Mouse (Mus musculus): Measurements from ENCODE around the gene Cadps2. TPM values are rescaled to one million over a fixed set of nuclear protein-coding genes. Genes with fewer than 3 reads are reported as not detected.

Gene Cadps2
- polyA plus RNA-seq, 1 experiment from 2014 or later: 6.2 TPM

DNA sequence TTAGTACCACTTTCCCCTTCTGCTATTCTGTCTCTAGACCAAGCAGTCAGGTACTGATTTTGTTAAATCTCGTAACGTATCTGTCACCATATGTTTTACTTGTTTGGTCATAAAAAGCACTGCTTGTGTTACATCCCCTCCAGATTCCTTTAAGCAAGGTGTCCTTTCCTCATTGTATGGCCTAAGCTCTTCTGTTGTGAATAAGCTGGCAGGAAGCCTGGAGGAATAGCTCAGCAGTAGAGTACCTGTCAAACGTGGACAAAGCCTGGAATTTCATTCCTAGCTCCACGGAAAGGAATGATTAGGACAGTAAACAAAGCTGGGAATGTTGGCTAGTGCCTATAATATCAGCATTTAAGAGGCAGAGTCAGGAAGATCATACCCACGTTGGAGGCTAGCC lies 340.6 kb downstream of the Cadps2 start:
- 51% methylated on average over 5 of the region's 5 CpGs for WGBS
- H3K4me1 ChIP-seq (ENCODE audit: insufficient read depth, low read length): no peaks in the 10 kb centered on the region
- no peak overlapping the region for H3K27ac ChIP-seq (ENCODE audit: low read length)
- no peaks in the 10 kb centered on the region for H3K9me3 ChIP-seq (ENCODE audit: low read length)
- no peak overlapping the region for H3K4me3 ChIP-seq (ENCODE audit: low read length)
- no peak overlapping the region for H3K9ac ChIP-seq (replicated peaks; ENCODE audit: low read length)
- no peak for ATAC-seq (ENCODE audit: low FRiP score, low TSS enrichment)
- no peak overlapping the region for H3K4me2 ChIP-seq (replicated peaks; ENCODE audit: low read depth, low read length)
- no peaks in the 10 kb centered on the region for H3K27me3 ChIP-seq (ENCODE audit: insufficient read depth, low read length)
- no peaks in the 10 kb centered on the region for H3K36me3 ChIP-seq (ENCODE audit: insufficient read depth, low read length)

DNA sequence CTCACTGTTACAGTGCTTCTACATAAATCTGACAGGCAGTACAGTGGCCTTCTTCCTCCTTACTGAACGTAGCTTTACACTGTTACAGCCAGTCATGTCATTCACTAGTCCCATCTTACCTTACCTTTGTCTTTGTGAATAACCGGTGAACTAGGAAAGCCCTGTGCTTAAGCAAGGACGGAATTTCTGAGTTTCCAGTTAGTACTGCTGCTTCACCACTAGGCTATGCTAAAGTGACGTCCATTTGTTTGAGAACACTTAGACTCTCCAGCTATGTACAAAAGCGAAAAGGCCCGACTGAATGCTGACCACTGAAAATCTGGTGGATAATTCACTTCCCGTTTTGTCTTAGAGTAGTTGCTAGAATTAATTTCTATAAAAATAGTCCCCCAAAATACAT lies 347.4 kb downstream of the Cadps2 start:
- Histone ChIP-seq H3K9ac (replicated peaks; ENCODE audit: low read length) (no peak overlapping the region), H3K36me3 (ENCODE audit: insufficient read depth, low read length) (no peaks in the 10 kb centered on the region), H3K4me2 (replicated peaks; ENCODE audit: low read depth, low read length) (no peak overlapping the region), H3K4me3 (ENCODE audit: low read length) (no peak overlapping the region), H3K9me3 (ENCODE audit: low read length) (no peaks in the 10 kb centered on the region), H3K27me3 (ENCODE audit: insufficient read depth, low read length) (no peaks in the 10 kb centered on the region), H3K4me1 (ENCODE audit: insufficient read depth, low read length) (no peaks in the 10 kb centered on the region), H3K27ac (ENCODE audit: low read length) (no peak overlapping the region)
- WGBS: 34% methylated on average over 7 of the region's 7 CpGs
- ATAC-seq (ENCODE audit: low FRiP score, low TSS enrichment): peak; percentile 71; the same call in 1 of the 2 replicates

DNA sequence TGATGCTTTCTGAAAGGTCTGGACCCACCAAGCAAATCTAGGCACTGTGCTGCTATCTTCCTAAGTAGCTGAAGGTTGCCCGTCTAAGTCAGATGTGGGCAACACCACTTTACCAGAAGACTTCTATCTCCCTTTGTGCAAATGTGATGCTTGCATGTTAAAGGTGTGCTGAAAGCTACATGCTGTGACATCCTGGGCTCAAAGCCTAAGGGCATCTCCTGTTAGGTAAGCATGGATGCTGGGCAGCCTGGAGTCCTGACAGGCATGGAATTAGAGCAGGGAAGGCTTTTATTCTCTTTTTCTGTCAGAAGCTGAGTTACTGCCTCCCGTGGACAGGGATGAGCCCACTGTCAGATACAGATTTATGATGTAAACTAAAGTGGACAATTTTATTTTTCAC lies 348.8 kb downstream of the Cadps2 start:
- H3K27me3 ChIP-seq (ENCODE audit: insufficient read depth, low read length): no peaks in the 10 kb centered on the region
- no peak for ATAC-seq (ENCODE audit: low FRiP score, low TSS enrichment)
- H3K9ac ChIP-seq (replicated peaks; ENCODE audit: low read length): no peak overlapping the region
- no peaks in the 10 kb centered on the region for H3K36me3 ChIP-seq (ENCODE audit: insufficient read depth, low read length)
- H3K4me2 ChIP-seq (replicated peaks; ENCODE audit: low read depth, low read length): no peak overlapping the region
- H3K4me1 ChIP-seq (ENCODE audit: insufficient read depth, low read length): no peaks in the 10 kb centered on the region
- H3K4me3 ChIP-seq (ENCODE audit: low read length): no peak overlapping the region
- WGBS: 68% methylated on average over 2 of the region's 2 CpGs
- no peak overlapping the region for H3K27ac ChIP-seq (ENCODE audit: low read length)
- H3K9me3 ChIP-seq (ENCODE audit: low read length): no peaks in the 10 kb centered on the region

DNA sequence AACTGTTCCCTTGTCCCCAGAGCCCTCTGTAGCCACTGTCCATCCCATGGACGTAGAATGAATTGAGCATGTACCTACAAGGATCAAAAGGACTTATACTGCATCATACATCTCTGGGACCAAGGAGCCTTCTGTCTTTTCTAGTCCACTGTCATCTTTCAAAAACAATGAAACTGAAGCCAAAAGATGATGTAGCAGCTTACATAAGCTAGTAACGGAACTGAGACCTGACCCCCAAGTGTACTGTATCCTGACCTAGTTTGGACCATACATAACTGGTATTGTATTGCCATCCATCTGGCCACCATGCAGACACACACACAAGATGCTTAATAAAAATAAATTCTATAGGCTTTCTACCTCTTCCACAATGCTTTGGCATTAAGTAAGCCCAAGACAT lies 350.2 kb downstream of the Cadps2 start:
- Histone ChIP-seq H3K4me2 (replicated peaks; ENCODE audit: low read depth, low read length) (no peak overlapping the region), H3K36me3 (ENCODE audit: insufficient read depth, low read length) (no peaks in the 10 kb centered on the region), H3K9ac (replicated peaks; ENCODE audit: low read length) (no peak overlapping the region), H3K27ac (ENCODE audit: low read length) (no peak overlapping the region), H3K4me1 (ENCODE audit: insufficient read depth, low read length) (no peaks in the 10 kb centered on the region), H3K4me3 (ENCODE audit: low read length) (no peak overlapping the region), H3K27me3 (ENCODE audit: insufficient read depth, low read length) (no peaks in the 10 kb centered on the region), H3K9me3 (ENCODE audit: low read length) (no peaks in the 10 kb centered on the region)
- ATAC-seq (ENCODE audit: low FRiP score, low TSS enrichment): no peak
- 78% methylated on average over 2 of the region's 2 CpGs for whole genome bisulfite sequencing

DNA sequence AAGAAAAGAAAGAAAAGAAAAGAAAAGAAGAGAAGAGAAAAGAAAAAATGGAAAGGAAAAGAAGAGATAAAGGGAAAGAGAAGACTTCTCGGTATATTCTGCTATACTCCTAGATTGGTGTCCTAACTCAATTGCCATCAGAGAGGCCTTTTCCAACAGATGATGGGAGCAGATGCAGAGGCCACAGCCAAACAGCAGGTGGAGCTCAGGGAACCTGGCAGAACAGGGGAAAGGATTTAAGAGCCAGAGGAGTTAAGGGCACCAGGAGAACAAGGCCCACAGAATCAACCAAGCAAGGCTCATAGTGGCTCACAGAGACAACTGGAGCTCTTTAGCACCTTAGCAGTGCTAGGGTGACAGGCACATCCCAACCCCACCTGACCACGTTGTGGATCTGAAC lies 366.5 kb downstream of the Cadps2 start:
- H3K9me3 ChIP-seq (ENCODE audit: low read length): no peaks in the 10 kb centered on the region
- H3K27me3 ChIP-seq (ENCODE audit: insufficient read depth, low read length): no peaks in the 10 kb centered on the region
- no peaks in the 10 kb centered on the region for H3K4me1 ChIP-seq (ENCODE audit: insufficient read depth, low read length)
- no peak overlapping the region for H3K4me2 ChIP-seq (replicated peaks; ENCODE audit: low read depth, low read length)
- ATAC-seq (ENCODE audit: low FRiP score, low TSS enrichment): no peak
- H3K27ac ChIP-seq (ENCODE audit: low read length): no peak overlapping the region
- WGBS: 58% methylated on average over 2 of the region's 2 CpGs
- no peak overlapping the region for H3K9ac ChIP-seq (replicated peaks; ENCODE audit: low read length)
- H3K36me3 ChIP-seq (ENCODE audit: insufficient read depth, low read length): no peaks in the 10 kb centered on the region
- H3K4me3 ChIP-seq (ENCODE audit: low read length): no peak overlapping the region

DNA sequence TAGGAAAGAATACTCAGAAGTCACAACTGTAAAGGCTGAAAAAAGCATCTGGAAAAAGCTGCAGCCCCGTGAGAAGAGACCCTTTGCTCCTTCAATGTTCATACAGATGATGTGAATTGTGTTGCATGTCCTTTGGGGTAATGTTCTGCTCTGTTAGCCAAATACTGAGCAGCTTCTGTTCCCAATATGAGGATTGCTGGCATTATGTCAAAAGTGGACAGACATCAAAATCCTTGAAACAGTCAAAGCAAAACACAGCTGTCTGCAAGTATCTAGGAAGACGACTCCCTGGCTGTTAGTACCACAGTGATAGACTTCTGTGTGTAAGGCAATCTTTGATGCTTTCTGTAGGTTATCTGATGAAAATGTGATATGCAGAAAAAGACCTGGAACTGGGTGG lies 367.4 kb downstream of the Cadps2 start:
- H3K27ac ChIP-seq (ENCODE audit: low read length): no peak overlapping the region
- H3K36me3 ChIP-seq (ENCODE audit: insufficient read depth, low read length): no peaks in the 10 kb centered on the region
- H3K4me2 ChIP-seq (replicated peaks; ENCODE audit: low read depth, low read length): no peak overlapping the region
- no peaks in the 10 kb centered on the region for H3K27me3 ChIP-seq (ENCODE audit: insufficient read depth, low read length)
- no peaks in the 10 kb centered on the region for H3K9me3 ChIP-seq (ENCODE audit: low read length)
- WGBS: 58% methylated on average over 2 of the region's 2 CpGs
- H3K9ac ChIP-seq (replicated peaks; ENCODE audit: low read length): no peak overlapping the region
- H3K4me1 ChIP-seq (ENCODE audit: insufficient read depth, low read length): no peaks in the 10 kb centered on the region
- ATAC-seq (ENCODE audit: low FRiP score, low TSS enrichment): no peak
- H3K4me3 ChIP-seq (ENCODE audit: low read length): no peak overlapping the region

DNA sequence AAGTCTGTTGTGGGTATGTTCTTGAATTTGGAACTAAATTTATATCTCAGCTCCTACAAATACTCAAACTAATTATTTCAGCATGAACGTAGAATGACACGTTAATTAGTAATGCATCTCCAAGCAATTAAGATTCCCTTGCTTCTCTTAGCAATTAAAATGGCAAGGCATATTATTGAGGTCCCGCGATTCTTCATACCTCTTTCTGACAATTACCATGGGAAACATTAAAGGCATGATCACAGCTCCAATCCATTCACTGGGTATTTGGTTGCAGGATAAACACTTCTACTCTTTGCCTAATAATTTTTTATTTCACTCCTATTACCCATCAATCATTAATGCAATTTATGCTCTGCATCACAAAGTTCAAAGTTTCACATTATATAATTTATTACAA lies 371.3 kb downstream of the Cadps2 start:
- no peak overlapping the region for H3K4me2 ChIP-seq (replicated peaks; ENCODE audit: low read depth, low read length)
- WGBS: 52% methylated on average over 4 of the region's 4 CpGs
- no peak for ATAC-seq (ENCODE audit: low FRiP score, low TSS enrichment)

DNA sequence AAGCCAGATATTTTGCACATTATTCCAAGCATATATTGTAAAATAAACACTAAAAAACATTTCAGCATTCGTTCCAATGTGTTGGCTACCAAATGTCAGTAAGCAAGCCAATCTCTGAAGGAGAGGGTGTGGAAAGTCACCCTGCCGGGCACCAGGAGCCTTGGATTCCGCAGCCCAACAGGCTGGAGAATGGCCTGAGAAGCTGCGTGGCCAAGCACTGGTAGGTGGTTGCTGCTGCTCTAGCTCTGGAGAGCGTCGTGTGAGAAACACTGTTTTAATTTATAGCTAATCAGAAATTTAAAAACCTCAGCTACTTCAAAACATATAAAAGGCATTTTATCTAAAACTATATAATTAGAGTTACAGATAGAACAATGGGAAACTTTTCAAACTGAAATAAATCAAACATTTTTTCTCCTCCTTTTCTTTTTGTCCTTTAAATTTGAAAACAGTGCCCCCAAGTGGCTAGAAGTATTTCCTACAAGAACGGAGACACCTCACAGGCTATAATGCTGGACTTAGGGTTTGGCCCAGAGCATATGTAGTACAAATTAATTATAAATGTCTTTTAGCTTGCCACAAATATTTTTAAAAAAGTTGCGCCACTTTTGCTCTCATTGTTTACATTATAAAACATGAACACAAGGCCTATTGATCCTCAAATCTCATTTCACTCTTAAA lies 376.5 kb downstream of the Cadps2 start:
- Histone ChIP-seq H3K4me3 (ENCODE audit: low read length) (no peak overlapping the region), H3K9ac (replicated peaks; ENCODE audit: low read length) (no peak overlapping the region), H3K4me2 (replicated peaks; ENCODE audit: low read depth, low read length) (peak overlapping the region; percentile 16; the same call in 1 of the 2 replicates), H3K36me3 (ENCODE audit: insufficient read depth, low read length) (no peaks in the 10 kb centered on the region), H3K27me3 (ENCODE audit: insufficient read depth, low read length) (no peaks in the 10 kb centered on the region), H3K4me1 (ENCODE audit: insufficient read depth, low read length) (no peaks in the 10 kb centered on the region), H3K27ac (ENCODE audit: low read length) (no peak overlapping the region), H3K9me3 (ENCODE audit: low read length) (no peaks in the 10 kb centered on the region)
- ATAC-seq (ENCODE audit: low FRiP score, low TSS enrichment): peak; percentile 69; the same call in 1 of the 2 replicates
- WGBS: 25% methylated on average over 8 of the region's 8 CpGs

More for the DNA sequence above, 371.3 kb downstream of the Cadps2 start:
- H3K27ac ChIP-seq (ENCODE audit: low read length): no peak overlapping the region
- no peaks in the 10 kb centered on the region for H3K27me3 ChIP-seq (ENCODE audit: insufficient read depth, low read length)
- H3K4me1 ChIP-seq (ENCODE audit: insufficient read depth, low read length): no peaks in the 10 kb centered on the region
- no peaks in the 10 kb centered on the region for H3K36me3 ChIP-seq (ENCODE audit: insufficient read depth, low read length)
- no peak overlapping the region for H3K9ac ChIP-seq (replicated peaks; ENCODE audit: low read length)
- H3K9me3 ChIP-seq (ENCODE audit: low read length): no peaks in the 10 kb centered on the region
- no peak overlapping the region for H3K4me3 ChIP-seq (ENCODE audit: low read length)

DNA sequence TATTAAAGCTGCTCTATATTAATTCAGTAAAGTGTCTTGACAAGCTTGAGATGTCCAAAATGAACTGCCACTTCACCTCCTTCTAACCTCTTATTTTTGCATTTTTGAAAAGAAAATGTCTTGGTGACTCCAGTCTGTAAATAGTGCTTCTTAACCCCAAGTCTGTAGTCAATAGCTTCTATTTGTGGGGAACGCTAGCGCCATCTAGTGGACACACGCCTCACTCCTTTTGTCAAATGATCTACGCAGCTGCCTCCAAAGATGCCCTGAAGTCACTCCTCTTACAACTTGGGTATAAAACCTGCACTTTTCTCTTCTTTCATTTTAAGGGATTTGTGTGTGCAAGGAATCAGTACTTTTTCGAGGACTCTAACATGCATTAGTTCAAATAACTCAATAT lies 381.5 kb downstream of the Cadps2 start:
- H3K4me2 ChIP-seq (replicated peaks; ENCODE audit: low read depth, low read length): no peak overlapping the region

DNA sequence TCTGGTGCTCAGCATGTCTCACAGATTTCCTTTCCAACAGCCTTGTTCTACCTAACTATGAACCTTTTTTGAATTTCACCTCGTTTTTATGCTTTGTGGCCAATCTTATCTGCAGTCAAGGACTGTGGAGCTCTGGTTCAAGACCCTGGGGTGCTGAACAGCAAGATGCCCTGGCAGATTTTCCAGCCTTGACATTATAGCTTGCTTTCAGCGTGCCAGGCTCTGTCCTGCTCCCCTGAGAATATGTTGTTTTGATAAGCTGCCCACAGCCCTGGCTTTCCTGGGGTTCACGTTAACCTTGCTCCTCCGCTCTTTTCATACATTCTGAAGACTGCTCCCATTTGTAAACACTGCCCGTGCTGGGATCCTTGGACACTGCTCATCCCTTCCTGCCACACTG lies 385.3 kb downstream of the Cadps2 start:
- Histone ChIP-seq H3K27ac (ENCODE audit: low read length) (no peak overlapping the region), H3K4me3 (ENCODE audit: low read length) (no peak overlapping the region), H3K36me3 (ENCODE audit: insufficient read depth, low read length) (no peaks in the 10 kb centered on the region), H3K27me3 (ENCODE audit: insufficient read depth, low read length) (no peaks in the 10 kb centered on the region), H3K4me1 (ENCODE audit: insufficient read depth, low read length) (no peaks in the 10 kb centered on the region), H3K4me2 (replicated peaks; ENCODE audit: low read depth, low read length) (no peak overlapping the region), H3K9ac (replicated peaks; ENCODE audit: low read length) (no peak overlapping the region), H3K9me3 (ENCODE audit: low read length) (no peaks in the 10 kb centered on the region)
- ATAC-seq (ENCODE audit: low FRiP score, low TSS enrichment): no peak
- 56% methylated on average over 5 of the region's 5 CpGs for WGBS

More for the DNA sequence above, 381.5 kb downstream of the Cadps2 start:
- no peaks in the 10 kb centered on the region for H3K27me3 ChIP-seq (ENCODE audit: insufficient read depth, low read length)
- ATAC-seq (ENCODE audit: low FRiP score, low TSS enrichment): no peak
- no peaks in the 10 kb centered on the region for H3K4me1 ChIP-seq (ENCODE audit: insufficient read depth, low read length)
- no peak overlapping the region for H3K27ac ChIP-seq (ENCODE audit: low read length)
- no peaks in the 10 kb centered on the region for H3K36me3 ChIP-seq (ENCODE audit: insufficient read depth, low read length)
- H3K4me3 ChIP-seq (ENCODE audit: low read length): no peak overlapping the region
- no peak overlapping the region for H3K9ac ChIP-seq (replicated peaks; ENCODE audit: low read length)
- 3% methylated on average over 5 of the region's 5 CpGs for WGBS
- H3K9me3 ChIP-seq (ENCODE audit: low read length): no peaks in the 10 kb centered on the region

Measured in kidney, embryonic 16.5 days (tissue).